Mouse (Mus musculus) 416B (cell line): ENCODE measurements around the gene Tanc1.

ENCODE experiments used
- DNase-seq: peaks from one replicate; pipeline ENCODE4 v3.0.0; 2011; ENCODE audit warnings: low read depth

Tanc1 gene

DNA sequence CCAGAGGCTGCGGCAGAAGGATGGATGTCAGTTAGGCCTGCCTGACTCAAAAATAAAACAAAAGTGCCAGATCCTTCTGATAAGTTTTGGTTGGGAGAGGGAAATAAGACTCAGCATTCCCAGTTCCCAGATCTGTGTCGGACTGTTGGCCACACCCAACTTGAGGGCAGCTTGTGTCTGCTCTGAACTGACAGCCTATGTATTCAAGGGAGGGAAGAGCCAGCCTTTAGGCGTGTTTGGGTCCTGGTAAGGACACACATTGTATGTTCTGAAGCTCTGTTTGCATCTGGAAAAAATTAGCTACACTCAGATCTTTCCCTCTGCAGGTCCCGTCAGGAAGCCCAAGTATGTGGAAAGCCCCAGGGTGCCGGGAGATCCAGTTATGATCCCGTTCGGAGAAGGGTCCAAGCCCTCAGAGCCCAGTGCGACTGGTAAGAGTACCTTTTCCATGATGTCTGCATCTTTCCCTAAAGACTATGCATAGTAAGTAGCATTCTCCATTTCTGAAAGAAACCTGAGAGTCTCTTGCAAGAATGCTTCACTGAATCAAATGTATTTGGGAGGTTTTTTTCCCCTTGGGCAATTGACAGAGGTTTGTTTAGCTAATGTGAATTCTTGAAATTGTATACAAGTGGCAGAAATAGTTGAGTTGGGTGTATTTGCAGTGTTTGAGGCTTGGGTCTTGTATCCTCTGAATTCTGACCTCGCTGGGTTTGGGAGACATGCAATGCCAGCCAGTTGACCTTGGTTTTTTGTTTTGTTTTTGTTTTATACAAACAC is 146.5 kb downstream of the Tanc1 start:
- no peak for DNase-seq

DNA sequence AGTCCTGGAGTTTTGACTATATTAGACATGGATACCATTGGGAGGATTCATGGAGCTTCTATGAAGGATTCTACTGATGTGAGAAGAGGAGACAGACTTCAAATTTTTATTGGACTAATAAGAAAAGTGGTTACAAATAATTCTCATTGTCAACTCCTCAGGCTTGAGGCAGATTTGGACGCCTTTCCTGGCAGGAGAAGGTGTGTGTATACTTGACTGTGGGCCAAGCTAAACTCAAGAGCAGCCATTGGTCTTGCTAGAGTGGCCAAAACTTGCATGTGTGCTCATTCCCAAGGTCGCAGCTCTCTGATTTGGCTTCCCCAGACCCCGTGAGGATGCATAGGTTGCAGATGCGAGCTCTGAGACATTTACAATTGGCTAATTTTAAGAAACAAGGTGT is 148.9 kb downstream of the Tanc1 start:
- no peak for DNase-seq

- no peak for DNase-seq
Measured at GRCm38 (mm10) chr2:59761183-59761582, 149.3 kb downstream of the Tanc1 start.

DNA sequence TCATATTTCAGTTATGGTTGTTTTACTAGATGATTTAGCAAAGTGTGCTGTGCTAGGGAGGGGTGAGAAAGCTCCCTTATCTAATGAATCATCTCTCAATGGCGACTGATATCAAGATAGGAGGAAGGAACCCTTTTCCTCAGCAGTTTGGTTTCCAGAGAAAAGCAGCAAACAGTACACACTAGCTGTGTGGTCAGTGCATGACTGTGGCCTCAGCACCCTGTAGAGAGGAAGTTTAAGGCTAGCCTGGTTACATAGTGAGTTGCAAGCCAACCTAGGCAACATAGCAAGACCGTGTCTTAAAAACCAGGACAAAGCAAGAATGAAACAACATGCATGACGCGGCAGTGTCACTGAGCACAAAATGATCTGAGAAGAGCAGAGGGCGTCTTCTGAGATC is 150.4 kb downstream of the Tanc1 start:
- DNase-seq, result peak; percentile 77

DNA sequence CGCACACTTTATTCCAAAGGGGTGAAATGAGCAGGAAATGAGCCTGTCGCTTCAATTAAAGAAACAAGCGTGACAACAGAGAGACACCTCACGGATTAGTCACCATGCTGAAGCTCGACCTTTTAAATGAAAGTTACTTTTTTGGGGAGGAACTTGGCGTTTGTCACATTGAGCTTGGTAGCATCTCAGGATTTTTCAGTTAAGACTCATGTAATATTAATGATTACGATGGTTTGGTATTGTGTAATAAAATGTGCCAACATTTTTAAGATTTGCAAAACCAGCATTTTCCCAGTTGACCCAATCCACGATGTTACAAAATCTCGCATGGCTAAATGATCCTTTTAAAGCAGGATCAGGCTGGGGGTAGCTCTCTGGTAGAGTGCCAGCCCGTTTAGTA is 153.8 kb downstream of the Tanc1 start:
- DNase-seq, result no peak

GRCm38 (mm10) chr2:59767893-59768292 is 156.1 kb downstream of the Tanc1 start:
- no peak for DNase-seq

GRCm38 (mm10) chr2:59768661-59769384 is 157.0 kb downstream of the Tanc1 start:
- no peak for DNase-seq

DNA sequence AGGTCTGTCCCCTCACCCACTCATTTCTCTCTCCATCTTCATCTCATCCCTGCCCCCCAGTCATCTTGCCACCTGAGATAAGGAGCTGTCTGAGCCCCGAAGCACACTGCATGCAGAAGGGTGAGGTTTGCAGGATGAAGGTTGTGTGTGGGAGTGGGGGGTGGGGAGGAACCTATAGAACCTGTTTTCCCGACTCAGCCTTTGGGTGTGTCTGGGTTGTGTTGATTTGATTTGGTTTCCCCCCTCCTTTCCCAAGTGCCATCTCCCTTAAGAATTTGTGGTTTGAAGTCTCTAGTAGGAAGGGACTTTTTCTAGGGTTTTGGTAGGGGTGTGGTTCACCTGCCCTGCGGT is 157.5 kb downstream of the Tanc1 start:
- no peak for DNase-seq

GRCm38 (mm10) chr2:59771708-59772107 is 159.9 kb downstream of the Tanc1 start:
- no peak for DNase-seq

DNA sequence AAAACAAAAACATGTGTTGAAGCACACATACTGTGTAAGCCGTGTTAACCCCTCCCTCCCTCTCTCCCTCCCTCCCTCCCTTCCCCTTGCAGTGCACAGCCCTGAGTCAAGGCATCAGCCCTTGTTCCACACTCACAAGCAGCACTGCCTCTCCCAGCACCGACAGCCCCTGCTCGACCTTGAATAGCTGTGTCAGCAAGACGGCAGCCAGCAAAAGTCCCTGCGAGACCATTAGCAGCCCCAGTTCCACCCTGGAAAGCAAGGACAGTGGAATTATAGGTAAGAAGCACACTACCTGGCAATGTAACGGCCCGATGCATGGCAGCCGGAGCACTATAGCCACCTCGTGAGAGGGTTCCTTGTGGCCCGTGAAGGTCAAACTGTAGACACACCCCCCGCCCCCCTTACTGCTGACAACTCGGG is 160.4 kb downstream of the Tanc1 start:
- no peak for DNase-seq

DNA sequence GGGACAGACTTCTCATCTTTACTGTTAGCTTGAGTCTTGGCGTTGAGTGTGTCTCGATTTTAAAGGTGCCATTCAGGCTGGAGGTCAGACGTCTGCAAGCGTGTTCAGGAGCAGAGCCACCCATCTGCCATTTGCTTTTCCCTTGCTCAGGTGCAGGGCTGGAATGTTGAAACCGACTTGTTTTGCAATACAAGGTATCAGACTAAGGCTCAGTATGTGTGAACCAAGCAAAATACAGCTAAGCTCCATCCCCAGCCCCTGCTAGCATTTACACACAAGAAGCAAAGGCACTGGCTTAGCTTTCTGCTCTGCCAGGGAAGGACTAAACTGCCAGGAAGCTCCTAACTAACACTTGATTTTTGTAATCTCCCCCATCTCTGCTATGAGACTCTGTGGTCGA is 162.5 kb downstream of the Tanc1 start:
- no peak for DNase-seq

- DNase-seq, result no peak
Measured at GRCm38 (mm10) chr2:59775148-59775547, 163.3 kb downstream of the Tanc1 start.

DNA sequence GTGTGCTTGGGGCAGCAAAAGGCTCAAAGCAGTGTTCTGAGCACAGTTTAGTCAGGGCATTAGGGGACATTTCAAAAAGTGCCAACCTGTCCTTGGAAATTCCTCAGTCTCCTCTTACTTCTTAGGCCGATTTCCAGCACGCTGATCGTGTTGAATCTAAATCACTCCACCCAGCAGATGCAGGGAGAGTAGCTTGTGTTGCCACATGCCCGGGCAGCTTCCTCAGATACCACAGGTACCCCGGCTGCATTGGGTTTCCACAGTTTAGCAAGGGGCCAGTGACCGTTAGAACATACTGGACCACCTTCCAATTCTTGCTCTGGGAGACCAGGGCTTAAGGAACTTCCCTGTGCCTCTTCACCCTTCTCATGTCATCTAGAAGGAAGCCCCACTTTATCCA is 164.0 kb downstream of the Tanc1 start:
- no peak for DNase-seq

- DNase-seq, result peak; percentile 70
Measured at GRCm38 (mm10) chr2:59779355-59779754, 167.5 kb downstream of the Tanc1 start.

GRCm38 (mm10) chr2:59780240-59780639 is 168.4 kb downstream of the Tanc1 start:
- DNase-seq, result no peak

DNA sequence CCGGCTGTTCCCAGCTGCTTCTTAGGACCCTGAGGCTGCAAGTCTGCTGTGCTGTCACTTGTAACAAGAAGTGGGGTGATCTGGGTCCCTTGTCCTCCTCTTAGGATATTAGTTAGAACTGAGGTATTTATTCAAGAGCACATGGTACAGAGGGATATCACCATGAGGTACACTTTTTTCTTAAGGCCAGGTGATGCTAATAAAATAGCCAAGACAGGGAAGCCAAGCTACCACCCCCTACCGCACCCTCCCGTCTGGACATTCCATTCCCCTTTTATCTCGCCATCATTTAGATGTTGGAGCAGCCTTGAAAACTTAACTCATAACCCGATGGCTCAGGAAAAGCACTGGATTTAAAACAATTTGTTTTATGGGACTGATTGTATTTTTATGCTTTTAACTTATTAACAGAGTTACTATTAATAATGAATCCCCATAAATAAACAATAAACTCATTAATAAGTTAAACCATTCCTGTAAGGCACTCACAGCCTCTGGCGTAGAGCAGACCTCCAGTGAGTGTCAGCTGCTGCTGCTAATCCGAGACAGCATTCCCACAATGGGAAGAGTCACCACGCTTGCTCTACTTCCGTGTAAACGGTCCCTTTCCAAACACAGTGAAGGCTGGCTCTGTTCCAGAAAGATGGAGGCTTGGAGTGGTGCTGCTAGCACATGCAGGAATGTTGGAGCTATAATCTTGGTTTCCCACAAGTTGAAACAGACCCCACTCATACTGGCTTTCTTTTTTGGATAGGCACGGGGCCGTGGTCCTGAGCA is 171.4 kb downstream of the Tanc1 start:
- DNase-seq, result no peak

GRCm38 (mm10) chr2:59783832-59784627 is 172.2 kb downstream of the Tanc1 start:
- no peak for DNase-seq

- no peak for DNase-seq
Measured at GRCm38 (mm10) chr2:59784628-59784883, 172.7 kb downstream of the Tanc1 start.

DNA sequence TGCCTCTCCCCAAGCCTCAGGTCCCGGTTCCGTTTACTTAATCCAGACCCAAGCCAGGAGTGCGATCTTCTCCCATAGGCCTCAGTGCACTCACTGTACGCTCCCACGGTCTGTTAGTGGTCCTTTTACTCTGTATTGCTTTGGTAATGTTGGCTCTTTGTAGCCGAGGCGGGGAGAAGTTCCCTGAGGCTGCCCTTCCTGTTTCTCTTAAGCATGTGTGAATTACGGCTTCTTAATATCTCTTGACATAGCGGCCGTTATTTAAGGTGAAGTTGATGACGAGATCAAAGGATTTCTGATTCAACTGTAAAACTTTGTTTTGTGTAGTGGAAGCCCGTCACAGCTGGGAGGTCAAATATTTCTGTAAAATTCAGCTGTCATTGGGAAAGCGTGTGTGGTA is 173.8 kb downstream of the Tanc1 start:
- DNase-seq, result no peak

DNA sequence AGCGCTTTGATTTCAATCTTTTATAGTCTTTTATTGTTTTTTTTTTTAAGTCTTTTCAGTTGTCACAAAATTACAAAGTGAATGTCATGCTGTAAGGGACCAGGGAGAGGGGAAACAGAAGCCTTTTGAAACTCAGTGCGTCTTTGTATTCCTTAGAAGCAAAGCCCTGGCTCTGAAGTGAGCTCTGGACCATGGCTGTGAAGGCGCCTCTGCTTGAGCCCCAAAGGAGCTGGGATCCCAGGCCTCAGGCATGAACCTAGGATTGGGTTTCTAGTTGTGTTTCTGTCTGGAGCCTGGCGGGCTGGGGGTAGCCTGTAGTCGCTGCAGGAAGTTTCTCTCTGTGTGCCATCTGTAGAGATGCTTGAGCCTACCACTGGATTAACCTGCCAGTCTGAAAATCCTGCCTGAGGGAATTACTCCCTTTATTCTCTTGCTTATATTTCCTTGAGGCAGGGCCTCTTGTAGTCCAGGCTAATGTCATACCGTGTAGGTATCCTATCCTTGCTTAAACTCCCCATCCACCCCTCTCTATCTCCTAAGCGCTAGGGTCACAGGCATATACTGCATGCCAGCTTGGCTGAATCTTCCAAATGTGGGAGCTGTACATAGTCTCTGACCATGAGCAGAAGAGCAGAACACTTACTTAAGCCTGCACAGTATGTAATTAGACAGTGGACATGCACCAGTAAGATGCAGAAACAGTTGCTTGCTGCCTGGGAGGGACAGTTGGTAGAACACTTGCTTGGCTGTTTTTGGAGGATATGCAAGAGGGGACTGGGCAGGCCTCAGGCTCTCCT is 177.1 kb downstream of the Tanc1 start:
- no peak for DNase-seq

GRCm38 (mm10) chr2:59791596-59791995 is 179.8 kb downstream of the Tanc1 start:
- DNase-seq, result no peak

GRCm38 (mm10) chr2:59793337-59793736 is 181.5 kb downstream of the Tanc1 start:
- no peak for DNase-seq
